Mouse (Mus musculus) ES-Bruce4 (cell line): Measurements from ENCODE around the gene Dnm1.

Source experiments
- CTCF ChIP-seq: IDR thresholded peaks from one replicate; pipeline ENCODE4 v1.8.1; 2011; ENCODE audit warnings: low read depth, low read length
- EP300 ChIP-seq: IDR thresholded peaks from 2 replicates; pipeline ENCODE4 v1.6.1; 2011; ENCODE audit warnings: low read depth, low read length; ENCODE audit not compliant: insufficient read depth
- POLR2A ChIP-seq: IDR thresholded peaks from one replicate; pipeline ENCODE4 v1.8.1; 2011; ENCODE audit warnings: low read length; ENCODE audit not compliant: insufficient read depth

GRCm38 (mm10) chr2:32339912-32340642 is 13.1 kb downstream of the Dnm1 start:
- TF ChIP-seq CTCF (no peak), POLR2A (no peak), EP300 (no peak)
